Mouse (Mus musculus) cerebral cortex, adult 2 months (tissue): ENCODE data around the gene Olfr1451.

Experiments used
- WGBS: fragments of 180-500 bp; shearing (Covaris S2); methylation state at CpG from one replicate; pipeline ENCODE4 v1.1.7; 2018; 5-methylcytosine and 5-hydroxymethylcytosine counted together

Gene Olfr1451

GRCm38 (mm10) chr19:12994714-12995113, at the start of gene Olfr1451:
Gene Olfr1451, plus strand, starts transcription at chr19:12995014.
- 69% methylated on average over 2 of the region's 2 CpGs for WGBS

GRCm38 (mm10) chr19:12949958-12950357, 44.9 kb upstream of the Olfr1451 start, which contains the start of gene Olfr1450:
Gene Olfr1450, plus strand, starts transcription at chr19:12950258.
- WGBS: 92% methylated on average over 1 of the region's 1 CpGs

GRCm38 (mm10) chr19:12970082-12970481, 24.7 kb upstream of the Olfr1451 start:
- 84% methylated on average over 5 of the region's 5 CpGs for WGBS

- WGBS: 95% methylated on average over 4 of the region's 4 CpGs
Observed at GRCm38 (mm10) chr19:12992316-12992715, 2.5 kb upstream of the Olfr1451 start.

- 40% methylated on average over 1 of the region's 1 CpGs for WGBS
Observed at GRCm38 (mm10) chr19:13028227-13028626, 33.4 kb downstream of the Olfr1451 start, which contains the start of gene Olfr1453. Gene Olfr1453, minus strand, starts transcription at chr19:13028327.
